In the genomic region with DNA sequence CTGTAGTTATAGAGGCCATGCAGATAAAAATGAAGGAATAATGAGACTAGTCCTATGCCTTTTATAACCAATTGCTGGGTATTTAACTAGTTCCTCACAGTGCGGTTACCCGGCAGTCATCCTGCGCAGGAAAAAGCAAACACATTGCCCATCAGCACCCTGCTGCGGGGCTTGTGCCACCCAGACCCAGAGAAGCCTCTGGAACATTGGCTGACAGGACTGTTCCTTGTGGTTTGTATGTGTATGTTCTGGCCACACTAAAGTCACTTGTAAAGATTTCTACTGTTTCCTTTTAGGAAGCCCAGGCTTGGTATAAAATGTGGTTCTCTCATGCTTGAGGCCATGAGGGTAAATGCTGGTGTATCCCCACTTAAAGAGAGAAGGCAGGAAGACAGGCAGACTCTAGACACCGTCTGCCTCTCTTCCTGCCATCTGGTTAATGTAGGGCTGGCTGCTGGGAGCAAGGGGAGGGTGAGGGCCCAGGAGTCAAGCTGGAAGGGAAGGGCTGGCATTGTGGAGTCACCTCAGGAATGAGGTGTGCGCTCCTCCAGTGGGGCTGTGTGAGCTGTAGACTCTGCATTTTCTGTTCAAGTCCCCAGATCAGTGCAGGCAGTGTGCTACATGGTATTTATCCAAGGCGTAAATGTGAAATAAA, we compare ENCODE assay signal across 14 mouse cellular contexts.
DNase-seq lines count a peak whose midpoint lies in the region; ATAC-seq and TF ChIP-seq lines count a peak whose summit lies in the region.
"Had no signal": no experiment of that assay in that cellular context is flagged by ENCODE, and none has a peak within 500 bp of the region (broad histone marks: within the 10 kb centered on the region; RNA-seq: fewer than 3 reads in every experiment).

No protein-coding gene starts in this region.

- no peak overlapping the region for H3K4me2 ChIP-seq in hindbrain, embryonic 14.5 days (replicated peaks)
- no peak overlapping the region for H3K4me2 ChIP-seq in hindbrain, postnatal 0 days (ENCODE audit: low read depth, low read length)
- H3K4me2 ChIP-seq: embryonic facial prominence, embryonic 15.5 days; liver, embryonic 13.5 days had no signal

- H3K4me3 ChIP-seq in hindbrain, embryonic 14.5 days (replicated peaks; ENCODE audit: low read length) = no peak overlapping the region
- H3K4me3 ChIP-seq in hindbrain, embryonic 10.5 days = no peak overlapping the region
- H3K4me3 ChIP-seq in hindbrain, postnatal 0 days (ENCODE audit: low read length) = no peak overlapping the region
- H3K4me3 ChIP-seq: embryonic facial prominence, embryonic 15.5 days; liver, embryonic 13.5 days; myocyte had no signal

- H3K4me1 ChIP-seq in hindbrain, embryonic 14.5 days (replicated peaks; ENCODE audit: control insufficient read depth, insufficient read depth, low read length) = peaks cover 4% of the 10 kb centered on the region
- peaks cover 21% of the 10 kb centered on the region for H3K4me1 ChIP-seq in hindbrain, embryonic 10.5 days (replicated peaks)
- H3K4me1 ChIP-seq in hindbrain, postnatal 0 days (ENCODE audit: insufficient read depth, low read length) = peaks cover 12% of the 10 kb centered on the region
- H3K4me1 ChIP-seq: liver, embryonic 13.5 days had no signal

- no peak overlapping the region for H3K9ac ChIP-seq in hindbrain, embryonic 14.5 days
- no peak overlapping the region for H3K9ac ChIP-seq in hindbrain, postnatal 0 days (replicated peaks; ENCODE audit: low read length)
- H3K9ac ChIP-seq: embryonic facial prominence, embryonic 15.5 days; liver, embryonic 13.5 days had no signal

- H3K27me3 ChIP-seq in hindbrain, embryonic 14.5 days (ENCODE audit: control insufficient read depth, insufficient read depth, low read length) = no peaks in the 10 kb centered on the region
- no peaks in the 10 kb centered on the region for H3K27me3 ChIP-seq in hindbrain, embryonic 10.5 days (ENCODE audit: insufficient read depth, poor library complexity, severe bottlenecking)
- no peaks in the 10 kb centered on the region for H3K27me3 ChIP-seq in hindbrain, postnatal 0 days (ENCODE audit: insufficient read depth, low read length)
- H3K27me3 ChIP-seq: embryonic facial prominence, embryonic 15.5 days; liver, embryonic 13.5 days had no signal

- no peaks in the 10 kb centered on the region for H3K36me3 ChIP-seq in hindbrain, embryonic 14.5 days (replicated peaks; ENCODE audit: control insufficient read depth, insufficient read depth)
- H3K36me3 ChIP-seq in hindbrain, embryonic 10.5 days = no peaks in the 10 kb centered on the region
- no peaks in the 10 kb centered on the region for H3K36me3 ChIP-seq in hindbrain, postnatal 0 days (ENCODE audit: insufficient read depth, low read length)
- H3K36me3 ChIP-seq: embryonic facial prominence, embryonic 15.5 days; liver, embryonic 13.5 days had no signal

- DNase-seq in cerebellum, postnatal 10 days = peak; percentile 55 to 68
- no peak for DNase-seq in cerebellum, adult 11-12 months
- no peak for DNase-seq in hindbrain, embryonic 14.5 days (ENCODE audit: low spot score)
- no peak for DNase-seq in hindbrain, embryonic 10.5 days (ENCODE audit: low spot score)
- DNase-seq in hindbrain, postnatal 0 days (ENCODE audit: low spot score) = no peak
- no peak for DNase-seq in adrenal gland, adult 8-10 months
- DNase-seq: gastrocnemius, postnatal 10 days; layer of hippocampus, adult 9-11 months; liver, embryonic 13.5 days; thymus, postnatal 14 days had no signal

- TF ChIP-seq CTCF in hindbrain, postnatal 0 days (IDR thresholded peaks at IDR 0.05; ENCODE audit: low read depth) = no peak

- 76% methylated on average over 7 of the region's 7 CpGs for WGBS in hindbrain, embryonic 14.5 days
- WGBS in hindbrain, embryonic 10.5 days = 79% methylated on average over 7 of the region's 7 CpGs
- WGBS in hindbrain, postnatal 0 days = 70% methylated on average over 7 of the region's 7 CpGs

- ATAC-seq in hindbrain, embryonic 14.5 days (ENCODE audit: low FRiP score) = peak; percentile 37; the same call in 1 of the 2 replicates
- peak; percentile 42 for ATAC-seq in CD4-positive, CD25-positive, alpha-beta regulatory T cell, adult 4 months
- peak; percentile 58 for ATAC-seq in hindbrain, postnatal 0 days
- ATAC-seq in megakaryocyte, adult 5-6 weeks (ENCODE audit: poor library complexity, severe bottlenecking) = no peak

- H3K9me3 ChIP-seq in hindbrain, embryonic 14.5 days (ENCODE audit: control insufficient read depth, low read length) = no peaks in the 10 kb centered on the region
- no peaks in the 10 kb centered on the region for H3K9me3 ChIP-seq in hindbrain, embryonic 10.5 days
- H3K9me3 ChIP-seq in hindbrain, postnatal 0 days (ENCODE audit: low read length) = no peaks in the 10 kb centered on the region
- H3K9me3 ChIP-seq: embryonic facial prominence, embryonic 15.5 days; liver, embryonic 13.5 days had no signal

- no peak overlapping the region for H3K27ac ChIP-seq in hindbrain, embryonic 14.5 days
- H3K27ac ChIP-seq in hindbrain, embryonic 10.5 days = no peak overlapping the region
- peak overlapping the region; percentile 32; the same call in 1 of the 2 replicates for H3K27ac ChIP-seq in hindbrain, postnatal 0 days
- H3K27ac ChIP-seq: embryonic facial prominence, embryonic 15.5 days; liver, embryonic 13.5 days had no signal

Comparison
In these comparisons a context has a peak if more than half of its experiments do, and no peak if none do; other contexts are left out.
1. DNase-seq: peak in cerebellum, postnatal 10 days (2 of 2); none in cerebellum, adult 11-12 months (single experiment), hindbrain, embryonic 14.5 days (single experiment), hindbrain, embryonic 10.5 days (single experiment), hindbrain, postnatal 0 days (single experiment) and adrenal gland, adult 8-10 months (single experiment).